Comparison of ENCODE assay signal across 21 mouse cellular contexts in the genomic region with DNA sequence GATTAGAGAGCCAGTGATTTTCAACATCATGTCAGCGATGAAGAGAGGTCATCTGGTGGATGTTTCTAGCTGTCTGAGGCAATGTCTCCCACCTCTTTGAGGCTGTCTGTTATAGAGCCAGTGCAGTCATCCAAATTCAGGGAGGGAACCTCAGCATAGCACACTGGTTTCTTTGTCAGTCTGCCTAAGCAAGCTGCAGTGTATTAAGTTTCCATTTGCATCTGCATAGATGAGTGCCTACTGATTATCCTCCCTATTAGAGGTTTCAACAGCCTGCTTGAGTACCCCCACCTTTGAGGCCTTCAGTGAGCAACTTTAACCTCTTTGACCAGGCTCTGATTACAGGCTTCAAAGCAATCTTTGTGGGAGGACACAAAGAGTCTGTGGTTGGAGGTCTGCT. TPM values are rescaled to one million over a fixed set of nuclear protein-coding genes. Genes with fewer than 3 reads are reported as not detected.
DNase-seq lines count a peak whose midpoint lies in the region; ATAC-seq and TF ChIP-seq lines count a peak whose summit lies in the region.
"Had no signal": no experiment of that assay in that cellular context is flagged by ENCODE, and none has a peak within 500 bp of the region (broad histone marks: within the 10 kb centered on the region; RNA-seq: fewer than 3 reads in every experiment).

No protein-coding gene starts in this region.

- peak; percentile 92 for ATAC-seq in kidney, embryonic 16.5 days (ENCODE audit: low FRiP score, low TSS enrichment)
- ATAC-seq in hindbrain, embryonic 13.5 days (ENCODE audit: low FRiP score): 0 out of 2 replicates have a peak, but pooled peaks have one; percentile 24

- no peak for TF ChIP-seq POLR2A in brain, embryonic 14.5 days (IDR thresholded peaks at IDR 0.05; ENCODE audit: borderline replicate concordance, extremely low read depth, insufficient read depth, insufficient read length, poor library complexity, severe bottlenecking)

- no peak for TF ChIP-seq CTCF in brain, embryonic 14.5 days (IDR thresholded peaks at IDR 0.05; ENCODE audit: borderline replicate concordance, extremely low read depth, insufficient read depth, insufficient read length)

- H3K4me1 ChIP-seq in kidney, embryonic 16.5 days (ENCODE audit: insufficient read depth, low read length): no peaks in the 10 kb centered on the region
- H3K4me1 ChIP-seq in forebrain, embryonic 10.5 days: peaks cover 21% of the 10 kb centered on the region
- H3K4me1 ChIP-seq in hindbrain, embryonic 13.5 days (replicated peaks): no peaks in the 10 kb centered on the region
- H3K4me1 ChIP-seq: embryonic facial prominence, embryonic 15.5 days; limb, embryonic 12.5 days; neural tube, embryonic 12.5 days had no signal

- 38% methylated on average over 1 of the region's 1 CpGs for WGBS in kidney, embryonic 16.5 days
- WGBS in forebrain, embryonic 10.5 days: 37% methylated on average over 1 of the region's 1 CpGs
- WGBS in hindbrain, embryonic 13.5 days: 32% methylated on average over 1 of the region's 1 CpGs

- no peak overlapping the region for H3K9ac ChIP-seq in kidney, embryonic 16.5 days (replicated peaks; ENCODE audit: low read length)
- H3K9ac ChIP-seq in hindbrain, embryonic 13.5 days: no peak overlapping the region
- H3K9ac ChIP-seq: embryonic facial prominence, embryonic 15.5 days; heart, embryonic 15.5 days; limb, embryonic 12.5 days; liver, embryonic 14.5 days; neural tube, embryonic 12.5 days had no signal

- H3K4me3 ChIP-seq in kidney, embryonic 16.5 days (ENCODE audit: low read length): no peak overlapping the region
- no peak overlapping the region for H3K4me3 ChIP-seq in forebrain, embryonic 10.5 days
- no peak overlapping the region for H3K4me3 ChIP-seq in hindbrain, embryonic 13.5 days
- H3K4me3 ChIP-seq: embryonic facial prominence, embryonic 15.5 days; heart, adult 2 months; heart, embryonic 15.5 days; layer of hippocampus, adult 2 months; left cerebral cortex, adult 2 months; limb, embryonic 12.5 days; neural tube, embryonic 12.5 days had no signal

- no peak for DNase-seq in kidney, adult 9 months
- DNase-seq in brain, embryonic 14.5 days (ENCODE audit: low read depth): peak; percentile 44
- DNase-seq in forebrain, embryonic 10.5 days (ENCODE audit: extremely low spot score, low spot score): peak; percentile 21
- no peak for DNase-seq in layer of hippocampus, adult 9-10 months (ENCODE audit: low spot score)
- no peak for DNase-seq in right cerebral cortex, postnatal 10 days (ENCODE audit: low spot score in 2 of 2)
- DNase-seq: adrenal gland, adult 2 months; cerebellum, postnatal 10 days; heart, adult 2 months; kidney, adult 2 months; right cerebral cortex, postnatal 14 days had no signal

- H3K27ac ChIP-seq in kidney, embryonic 16.5 days (ENCODE audit: low read length): no peak overlapping the region
- peak overlapping the region; percentile 35; the same call in 1 of the 2 replicates for H3K27ac ChIP-seq in forebrain, embryonic 10.5 days
- H3K27ac ChIP-seq in hindbrain, embryonic 13.5 days: no peak overlapping the region
- H3K27ac ChIP-seq: embryonic facial prominence, embryonic 15.5 days; heart, adult 2 months; heart, embryonic 15.5 days; layer of hippocampus, adult 2 months; left cerebral cortex, adult 2 months; limb, embryonic 12.5 days; liver, embryonic 14.5 days; neural tube, embryonic 12.5 days had no signal

- no peaks in the 10 kb centered on the region for H3K27me3 ChIP-seq in kidney, embryonic 16.5 days (ENCODE audit: insufficient read depth, low read length)
- H3K27me3 ChIP-seq in forebrain, embryonic 10.5 days (ENCODE audit: poor library complexity, severe bottlenecking): no peaks in the 10 kb centered on the region
- H3K27me3 ChIP-seq in hindbrain, embryonic 13.5 days: no peaks in the 10 kb centered on the region
- H3K27me3 ChIP-seq: embryonic facial prominence, embryonic 15.5 days; heart, embryonic 15.5 days; limb, embryonic 12.5 days; neural tube, embryonic 12.5 days had no signal

- no peaks in the 10 kb centered on the region for H3K36me3 ChIP-seq in kidney, embryonic 16.5 days (ENCODE audit: insufficient read depth, low read length)
- no peaks in the 10 kb centered on the region for H3K36me3 ChIP-seq in forebrain, embryonic 10.5 days (replicated peaks)
- no peaks in the 10 kb centered on the region for H3K36me3 ChIP-seq in hindbrain, embryonic 13.5 days
- H3K36me3 ChIP-seq: embryonic facial prominence, embryonic 15.5 days; G1E; heart, embryonic 15.5 days; limb, embryonic 12.5 days; neural tube, embryonic 12.5 days had no signal

- no peaks in the 10 kb centered on the region for H3K9me3 ChIP-seq in kidney, embryonic 16.5 days (ENCODE audit: low read length)
- no peaks in the 10 kb centered on the region for H3K9me3 ChIP-seq in forebrain, embryonic 10.5 days
- H3K9me3 ChIP-seq in hindbrain, embryonic 13.5 days: no peaks in the 10 kb centered on the region
- H3K9me3 ChIP-seq: embryonic facial prominence, embryonic 15.5 days; G1E; heart, embryonic 15.5 days; limb, embryonic 12.5 days; neural tube, embryonic 12.5 days had no signal

- H3K4me2 ChIP-seq in kidney, embryonic 16.5 days (replicated peaks; ENCODE audit: low read depth, low read length): no peak overlapping the region
- no peak overlapping the region for H3K4me2 ChIP-seq in hindbrain, embryonic 13.5 days
- H3K4me2 ChIP-seq: embryonic facial prominence, embryonic 15.5 days; heart, embryonic 15.5 days; limb, embryonic 12.5 days; neural tube, embryonic 12.5 days had no signal

RNA-seq across cellular contexts. Expression of gene Ddi1, which starts 17.1 kb away (rescaled TPM):
- polyA plus RNA-seq in kidney, embryonic 16.5 days (2015; fragmentation: Nextera tagmentation; extraction: Ambion mirVana): 0.14 and 0.15 TPM in 2 replicates
- polyA plus RNA-seq in brain, embryonic 14.5 days (2012; rRNA removed): not detected in 2 replicates
- 0.02 and 0.06 TPM in 2 replicates for polyA plus RNA-seq in forebrain, embryonic 10.5 days (2016; fragmentation: Nextera tagmentation; extraction: Ambion mirVana)
- 0.03 TPM in 1 of 2 replicates, not detected in the other for polyA plus RNA-seq in hindbrain, embryonic 13.5 days (2015; fragmentation: Nextera tagmentation; extraction: Ambion mirVana)
- polyA plus RNA-seq: adrenal gland, adult 2 months; G1E; heart, adult 2 months; kidney, adult 2 months; liver, embryonic 14.5 days; spleen, adult 2 months had no signal

Comparison
In these comparisons a context has a peak if more than half of its experiments do, and no peak if none do; other contexts are left out.
1. DNase-seq: peak in brain, embryonic 14.5 days (single experiment) and forebrain, embryonic 10.5 days (single experiment); none in kidney, adult 9 months (single experiment), layer of hippocampus, adult 9-10 months (single experiment) and right cerebral cortex, postnatal 10 days (0 of 2).